Mouse (Mus musculus) kidney, adult 2 months (tissue): ENCODE measurements around the gene Erbb4.

Source experiments
- CTCF ChIP-seq: fragments of 200-500 bp; conservative IDR thresholded peaks from 2 replicates; pipeline ENCODE4 v1.5.1; 2011; ENCODE audit warnings: low read depth, mild to moderate bottlenecking, control low read depth, low read length, moderate library complexity, mixed read lengths; ENCODE audit not compliant: insufficient read depth, insufficient read length
- POLR2A ChIP-seq: fragments of 200-500 bp; IDR thresholded peaks from one replicate; pipeline ENCODE4 v1.6.1; 2011; ENCODE audit warnings: low read depth, low read length, control low read depth

DNA sequence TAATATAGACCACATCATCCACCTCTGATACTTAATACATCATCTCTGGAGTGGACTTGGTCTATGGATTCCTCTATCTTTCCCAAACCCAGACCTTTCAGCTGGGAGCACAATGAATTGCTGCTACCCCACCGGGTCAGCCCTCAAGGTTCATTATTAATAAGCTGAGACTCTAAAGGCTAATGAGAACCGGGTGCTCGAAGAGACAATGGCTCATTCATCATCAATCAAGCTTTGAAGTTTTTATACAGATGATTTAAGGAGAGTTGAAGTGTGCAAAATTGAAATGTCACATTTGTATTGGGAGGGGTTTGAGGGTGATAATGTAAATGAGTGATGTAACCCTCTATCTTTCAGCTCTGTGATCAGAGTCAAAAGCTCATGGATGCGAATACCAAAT lies 706.7 kb downstream of the Erbb4 start:
- TF ChIP-seq CTCF (no peak), POLR2A (no peak)
